Mouse (Mus musculus) CD8-positive naive resting alpha-beta T cell, adult 2 months (primary cell): ENCODE results near the gene Muc4.
A peak's percentile ranks its signal among the peaks of the same experiment; 100 is the strongest.

ENCODE experiments used
- DNase-seq, 2 experiments: peaks; one replicate each; pipeline ENCODE4 v3.0.0; 2022; ENCODE audit warnings: low read depth in 2 of 2, low spot score in 2 of 2

The Muc4 gene

DNA sequence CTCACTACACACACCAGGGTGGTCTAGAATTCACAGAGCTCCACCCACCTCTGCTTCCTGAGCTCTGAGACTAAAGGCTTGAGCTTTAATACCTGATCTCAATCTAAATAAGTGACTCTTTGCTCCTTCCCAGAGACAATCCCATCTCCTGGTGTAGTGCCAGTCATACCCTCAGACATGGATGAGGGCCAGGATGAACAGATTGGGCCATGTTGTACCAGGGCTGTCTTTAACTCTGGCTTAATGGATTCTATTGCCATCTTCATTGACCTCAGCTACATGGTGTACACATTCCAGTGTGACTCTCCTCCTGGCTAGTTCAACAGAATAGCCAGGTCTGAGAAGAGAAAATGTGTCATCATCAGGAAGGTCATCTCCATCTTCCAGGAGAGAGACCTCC, 9.2 kb upstream of the Muc4 start:
- no peak for DNase-seq

DNA sequence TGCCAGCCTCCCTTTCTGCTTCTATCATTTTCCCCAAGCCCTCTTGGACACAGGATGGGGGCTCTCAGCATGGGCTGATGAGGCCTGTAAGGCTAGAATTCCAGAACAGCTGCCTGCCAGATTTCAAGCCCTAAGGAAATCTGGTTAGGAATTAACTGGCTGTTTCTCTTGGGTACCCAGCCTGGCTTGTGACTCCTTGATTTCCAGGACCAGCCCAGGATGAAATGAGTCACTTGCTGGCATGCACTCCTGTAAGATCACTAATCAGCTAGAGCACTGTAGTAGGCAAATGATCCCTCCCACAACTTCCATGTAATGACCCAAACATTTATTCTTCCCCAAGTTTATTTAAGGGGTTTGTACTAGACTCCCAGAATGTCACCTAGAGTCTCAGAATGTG, 7.4 kb upstream of the Muc4 start:
- no peak for DNase-seq

DNA sequence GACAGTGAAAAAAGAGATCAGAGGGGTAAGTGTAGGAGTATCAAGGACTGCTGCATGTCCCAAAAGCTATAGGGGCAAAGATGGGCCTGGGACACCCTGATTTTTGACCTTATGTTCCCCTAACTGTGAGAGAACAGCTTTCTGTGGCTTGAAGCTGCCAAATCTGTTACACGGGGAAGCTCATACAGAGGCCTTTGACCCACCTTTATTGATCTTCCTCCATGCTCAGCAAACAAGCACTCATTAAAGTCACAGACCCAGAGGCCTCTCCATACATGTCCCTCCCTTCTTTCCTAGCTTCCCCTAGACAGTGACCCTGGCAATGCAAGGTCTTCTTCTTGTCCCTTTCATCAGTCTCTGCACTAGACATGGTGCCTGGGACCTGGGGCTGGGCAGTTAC, 7.0 kb upstream of the Muc4 start:
- DNase-seq, result no peak

DNA sequence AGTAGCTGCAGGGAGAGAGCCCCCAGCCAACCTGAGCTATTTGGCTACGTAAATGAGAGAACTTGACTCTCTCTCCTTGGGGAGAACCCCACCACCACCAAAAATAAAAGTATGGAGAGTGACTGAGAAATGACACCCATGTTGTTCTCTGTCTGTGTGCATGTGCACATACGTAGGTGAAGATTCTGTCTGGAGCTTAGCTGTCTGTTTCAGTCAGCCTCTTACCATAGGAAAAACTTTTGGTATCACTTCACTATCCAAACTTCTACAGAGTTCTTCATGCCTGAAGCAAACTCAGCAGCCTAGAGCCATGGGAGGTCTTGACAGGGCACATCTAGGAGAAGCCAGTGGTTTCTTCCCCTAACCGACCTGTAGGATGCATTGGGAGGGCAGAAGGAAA, 2.5 kb upstream of the Muc4 start:
- no peak for DNase-seq

DNA sequence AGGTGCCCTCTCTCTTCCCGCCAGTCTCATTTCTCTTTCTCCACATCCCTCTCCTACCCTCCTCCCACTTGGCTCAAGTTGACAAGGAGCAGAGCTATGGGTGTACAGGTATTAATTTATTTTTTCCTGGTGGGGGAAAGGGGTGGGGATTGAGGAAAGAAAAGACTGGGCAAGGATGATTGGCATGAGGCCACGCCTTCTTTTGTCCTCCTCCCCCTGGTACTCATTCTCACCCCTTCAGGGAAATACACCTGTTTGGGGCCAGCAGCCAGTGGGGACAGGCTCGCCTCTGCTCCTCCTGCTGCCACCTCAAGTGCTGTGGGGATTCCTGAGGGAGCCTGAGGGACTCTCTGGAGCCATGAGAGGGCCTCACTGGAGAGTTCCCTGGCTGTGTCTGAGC, 336 bp downstream of the Muc4 start:
- no peak for DNase-seq

DNA sequence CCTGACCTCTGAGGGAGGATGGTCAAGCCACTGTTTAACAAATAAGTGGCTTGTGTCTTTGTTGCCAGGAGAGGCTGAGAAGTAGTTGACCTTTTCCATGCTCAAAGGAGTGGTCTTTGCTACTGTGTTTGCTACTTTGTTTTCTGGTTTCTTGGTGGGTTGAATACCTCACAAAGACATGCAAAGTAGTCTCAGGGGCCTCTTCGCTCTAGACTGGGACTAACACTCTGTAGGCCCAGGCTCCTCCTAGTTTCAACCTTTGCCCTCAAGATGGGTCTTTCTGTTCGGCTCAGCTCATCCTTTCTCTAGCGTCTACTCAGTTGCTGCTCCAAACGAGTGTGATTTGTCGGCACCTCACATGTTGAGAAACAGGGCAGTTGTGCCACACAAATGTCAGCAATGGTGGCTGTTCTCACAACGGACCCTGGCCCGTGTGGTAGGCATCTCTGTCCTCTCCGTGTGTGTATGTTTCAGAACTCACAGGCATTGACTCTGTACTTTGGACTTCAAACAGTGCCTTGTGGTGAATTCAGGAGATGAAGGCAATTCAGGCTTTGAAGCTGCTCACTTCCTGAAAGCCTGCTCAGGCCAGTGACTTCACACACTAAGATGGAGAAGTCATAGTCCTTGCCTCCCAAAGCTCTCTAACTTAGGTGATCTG, 4.4 kb downstream of the Muc4 start:
- DNase-seq, result no peak

DNA sequence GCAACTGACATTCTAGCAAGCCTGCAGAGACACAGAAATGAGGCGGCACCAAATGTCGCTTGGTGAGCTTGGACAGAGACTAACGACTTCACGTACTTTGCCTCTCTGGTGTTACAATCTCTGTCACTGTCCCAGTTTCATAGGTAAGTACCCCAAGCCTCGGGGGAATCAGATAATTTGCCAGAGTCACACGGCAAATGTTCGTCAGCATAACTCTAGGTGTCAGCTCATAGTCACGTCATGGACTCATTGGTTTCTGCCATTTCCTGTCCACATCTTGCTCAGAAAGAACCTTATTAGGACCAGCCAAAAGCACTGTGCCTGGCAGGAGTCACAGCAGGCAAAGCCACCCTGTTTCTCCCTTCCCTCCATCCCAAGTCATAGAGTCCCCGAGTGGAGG, 5.7 kb downstream of the Muc4 start:
- DNase-seq, result no peak

DNA sequence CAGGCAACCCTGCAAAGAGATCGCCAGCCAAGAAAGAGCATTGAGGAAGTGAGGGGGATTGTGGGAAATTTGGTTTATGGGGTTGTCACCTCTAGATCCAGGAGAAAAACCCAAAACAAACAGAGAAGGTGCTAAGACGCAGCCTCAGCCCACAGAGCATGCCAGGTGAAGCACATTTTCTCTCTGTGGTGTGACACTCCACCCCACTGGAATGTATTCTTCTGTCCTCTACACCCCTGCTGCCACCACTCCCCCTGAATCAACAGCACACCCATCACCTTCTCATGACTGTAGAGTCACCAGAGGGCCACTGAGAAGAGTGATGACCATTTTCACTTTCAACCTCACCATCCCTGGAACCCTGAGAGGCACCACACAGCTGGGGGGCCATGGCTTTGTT, 7.0 kb downstream of the Muc4 start:
- no peak for DNase-seq

DNA sequence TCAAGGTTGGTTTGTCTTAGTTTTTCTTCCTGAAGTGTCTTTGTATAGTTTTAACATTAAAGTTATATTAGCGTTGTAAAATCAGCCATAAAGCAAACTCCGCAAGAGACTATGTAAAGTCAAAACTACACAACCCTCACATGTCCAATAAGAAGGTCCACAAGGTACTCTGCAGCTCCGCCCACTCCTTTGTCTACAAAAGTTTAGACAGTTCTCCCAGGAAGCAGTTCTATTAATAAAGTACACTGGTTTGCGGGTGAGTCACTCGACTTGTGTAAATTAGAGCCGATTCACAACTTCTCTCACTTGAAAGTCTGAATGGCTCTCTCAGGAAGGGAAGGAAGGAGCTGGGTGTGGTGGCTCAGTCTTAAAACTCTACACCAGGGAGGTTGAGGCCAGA, 10.2 kb downstream of the Muc4 start:
- DNase-seq, result no peak

DNA sequence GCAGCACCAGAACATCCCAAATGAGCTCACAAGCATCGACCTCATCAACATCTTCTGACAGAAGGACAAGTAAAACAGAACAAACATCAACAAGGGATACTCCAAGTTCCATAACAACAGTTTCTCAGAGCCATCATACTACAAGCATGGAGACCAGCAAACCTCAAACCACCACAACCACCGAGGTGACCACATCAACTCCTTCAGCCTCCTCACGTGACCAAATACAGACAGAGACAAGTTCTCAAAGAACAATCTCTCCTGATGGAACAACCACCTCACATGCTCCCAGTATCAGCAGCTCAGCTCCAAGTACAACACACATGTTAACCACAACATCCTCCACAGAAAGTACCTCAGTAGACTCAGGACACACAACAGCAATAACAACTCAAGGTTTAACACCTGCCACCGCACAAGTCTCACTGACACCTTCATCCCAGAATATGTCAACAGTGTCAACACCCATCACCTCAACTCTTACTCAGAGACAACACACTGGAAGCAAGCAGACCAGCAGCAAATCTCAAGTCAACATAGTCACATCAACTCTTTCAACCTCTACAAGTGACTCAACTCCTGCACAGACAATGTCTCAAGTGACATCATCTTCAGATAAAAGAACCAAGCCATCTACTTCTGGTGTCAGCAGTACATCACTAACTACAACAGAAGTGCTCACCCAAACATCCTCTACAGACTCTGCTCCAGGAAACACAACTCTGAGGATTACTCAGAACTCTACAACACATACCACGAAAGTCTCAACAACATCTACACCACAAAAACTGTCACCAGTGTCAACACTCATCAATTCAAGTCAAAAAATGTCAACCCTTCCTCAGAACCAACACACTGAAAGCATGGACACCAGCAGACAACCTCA, 14.8 kb downstream of the Muc4 start:
- peak in 1 of 2 experiments; percentile 16 for DNase-seq

DNA sequence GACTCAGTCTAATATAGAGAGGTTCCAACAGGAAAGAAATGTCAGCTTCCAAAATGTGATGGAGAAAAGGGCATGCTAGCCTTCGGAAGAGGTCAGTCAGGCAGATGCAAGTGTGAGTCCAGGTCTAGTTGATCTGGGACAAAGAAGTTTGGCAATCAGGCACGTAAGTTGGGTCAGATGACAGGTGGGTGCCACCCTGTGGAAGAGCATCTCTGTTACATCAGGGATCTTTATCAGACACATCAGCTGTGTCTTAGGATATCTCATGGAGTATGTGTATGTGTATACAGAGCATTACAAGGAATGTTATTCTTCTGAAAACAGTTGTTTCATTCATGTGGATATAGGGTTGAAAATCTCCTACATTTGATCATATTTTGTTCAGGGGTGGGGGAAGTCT, 28.9 kb downstream of the Muc4 start:
- DNase-seq, result no peak

DNA sequence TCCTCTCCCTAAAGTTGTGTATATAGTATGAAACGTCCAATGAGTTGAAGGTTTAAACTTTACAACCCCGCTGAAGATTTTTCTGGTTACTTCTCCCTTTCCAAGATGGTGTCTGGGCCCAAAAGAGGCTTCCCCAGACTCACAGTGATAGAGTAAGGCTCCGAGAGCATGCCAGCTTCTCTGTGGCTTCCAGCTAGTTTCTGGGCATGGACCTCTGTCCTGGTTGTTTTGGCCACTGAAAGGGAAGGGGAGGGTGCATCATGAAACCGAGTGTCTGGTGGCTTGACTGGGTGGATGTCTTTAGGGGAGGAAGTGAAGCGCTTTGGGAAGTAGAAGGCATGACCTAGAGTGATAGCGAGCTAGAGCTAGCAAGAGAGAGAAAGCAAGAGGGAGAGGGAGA, 29.3 kb downstream of the Muc4 start:
- no peak for DNase-seq

DNA sequence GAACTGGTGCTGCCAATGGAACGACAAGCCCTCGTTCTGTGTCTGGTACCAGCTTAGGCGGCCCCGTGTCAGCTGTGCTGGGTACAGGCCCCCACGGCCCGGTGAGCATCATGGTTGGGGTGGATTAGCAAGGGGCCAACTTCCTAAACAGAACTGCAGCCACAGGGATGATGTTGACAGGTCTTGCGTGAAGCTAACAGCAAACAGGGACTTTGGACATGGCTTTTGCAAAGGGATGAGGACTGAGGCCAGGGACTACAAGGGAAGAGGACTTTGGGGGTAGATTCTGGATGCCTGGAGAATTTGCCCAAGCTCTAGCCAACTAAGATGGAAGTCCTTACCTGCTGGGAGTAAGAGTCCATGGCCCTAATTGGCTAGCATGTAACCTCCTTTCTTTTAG, 31.2 kb downstream of the Muc4 start:
- DNase-seq, result no peak

DNA sequence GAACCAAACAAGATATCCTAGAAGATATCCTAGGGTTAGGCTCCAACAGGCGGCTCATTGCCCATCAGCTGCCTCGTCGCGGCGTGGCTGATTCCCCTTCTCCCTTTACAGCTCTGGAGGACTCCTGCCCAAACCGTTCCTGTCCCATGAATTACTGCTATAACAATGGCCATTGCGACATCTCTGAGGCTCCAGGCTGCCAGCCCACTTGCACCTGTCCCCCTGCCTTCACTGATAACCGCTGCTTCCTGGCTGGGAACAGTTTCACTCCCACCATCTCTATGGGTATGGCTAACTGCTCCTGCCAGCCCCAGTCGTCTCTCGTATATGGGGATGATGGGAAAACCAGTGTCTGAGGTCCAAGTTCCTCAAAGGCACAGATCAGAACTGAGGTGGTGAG, 41.0 kb downstream of the Muc4 start:
- DNase-seq, result no peak

DNA sequence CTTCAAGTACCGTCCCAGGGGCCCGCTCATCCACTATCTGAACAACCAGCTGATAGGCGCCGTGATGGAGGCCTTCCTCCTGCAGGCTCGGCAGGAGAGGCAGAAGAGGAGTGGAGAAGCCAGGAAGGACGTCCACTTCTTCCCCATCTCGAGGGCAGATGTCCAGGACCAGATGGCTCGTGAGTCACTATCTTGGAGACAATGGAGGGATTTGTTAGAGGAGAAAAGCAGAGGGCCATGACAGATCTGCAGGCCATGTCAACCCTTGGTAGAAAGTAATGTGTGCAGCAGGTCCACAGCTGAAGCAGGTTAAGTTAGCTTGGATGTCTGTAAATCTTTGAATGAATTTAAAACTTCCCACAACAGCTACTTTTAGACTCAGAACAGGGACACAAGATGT, 43.3 kb downstream of the Muc4 start:
- no peak for DNase-seq

DNA sequence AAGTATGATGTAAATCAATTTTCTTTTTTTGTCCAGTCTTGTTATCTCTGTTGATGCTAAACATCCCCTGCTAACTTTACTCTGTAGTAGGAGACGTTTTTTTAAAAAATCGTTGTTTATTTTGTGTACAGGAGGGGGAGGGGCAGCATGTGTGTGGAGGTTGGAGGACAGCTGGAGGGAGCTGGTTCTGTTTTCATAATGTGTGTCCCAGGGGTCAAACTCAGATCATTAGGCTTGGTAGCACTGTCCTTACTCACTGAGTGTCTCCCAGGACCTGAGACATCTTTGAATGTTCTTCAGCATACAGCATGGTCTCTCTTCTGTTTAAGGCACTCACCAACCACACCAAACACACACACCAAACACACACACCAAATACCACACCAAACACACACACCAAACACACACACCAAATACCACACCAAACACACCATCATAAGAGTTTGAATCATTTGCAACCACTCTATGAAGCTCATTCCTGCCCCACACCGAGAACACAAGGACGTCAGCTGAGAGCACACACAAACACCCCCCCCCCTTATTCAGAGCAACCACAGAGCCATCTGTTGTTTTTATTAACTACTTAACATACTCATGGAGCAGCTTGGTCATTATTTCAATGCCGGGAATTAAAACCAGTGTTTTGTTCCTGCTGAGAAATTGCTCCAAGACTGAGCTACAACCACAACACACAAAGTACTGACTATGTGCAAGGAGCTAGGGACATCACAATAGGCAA, 47.8 kb downstream of the Muc4 start:
- DNase-seq, result no peak

DNA sequence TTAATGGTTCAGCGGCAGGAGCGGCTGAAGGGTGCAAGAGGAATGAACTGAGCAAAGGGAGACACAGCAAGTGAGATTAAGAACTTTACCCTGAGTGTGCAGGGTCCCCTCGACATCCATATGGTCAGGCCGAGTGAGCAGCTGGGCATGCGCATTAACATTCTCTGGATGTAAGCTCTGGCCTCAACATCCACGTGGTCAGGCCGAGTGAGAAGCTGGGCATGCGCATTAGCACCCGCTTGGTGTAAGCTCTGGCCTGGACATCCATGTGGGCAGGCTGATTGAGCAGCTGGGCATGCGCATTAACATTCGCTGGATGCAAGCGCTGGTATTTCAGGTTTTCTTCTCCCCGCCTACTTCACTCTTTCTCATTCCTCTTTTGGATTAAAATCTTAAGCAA, 49.2 kb downstream of the Muc4 start:
- DNase-seq, result no peak

DNA sequence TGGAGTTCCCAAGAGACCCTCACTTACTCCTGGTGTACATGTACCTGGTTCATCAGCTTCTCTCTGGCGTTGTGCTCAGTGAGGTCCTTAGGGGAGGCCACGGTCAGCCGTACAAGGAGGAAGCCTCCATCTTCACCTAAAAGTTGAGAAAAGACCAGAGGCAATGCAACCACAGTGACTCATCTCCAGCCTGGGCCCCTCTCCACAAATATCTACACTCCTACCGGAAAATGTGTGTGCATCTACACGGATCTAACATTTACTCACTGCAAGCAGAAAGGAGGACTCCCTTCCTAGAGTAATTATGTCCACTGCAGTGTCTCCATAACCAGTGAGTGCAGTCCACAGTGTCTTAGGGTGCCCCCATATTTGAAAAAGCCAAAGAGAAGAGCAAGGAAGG, 54.4 kb downstream of the Muc4 start:
- DNase-seq, result no peak

DNA sequence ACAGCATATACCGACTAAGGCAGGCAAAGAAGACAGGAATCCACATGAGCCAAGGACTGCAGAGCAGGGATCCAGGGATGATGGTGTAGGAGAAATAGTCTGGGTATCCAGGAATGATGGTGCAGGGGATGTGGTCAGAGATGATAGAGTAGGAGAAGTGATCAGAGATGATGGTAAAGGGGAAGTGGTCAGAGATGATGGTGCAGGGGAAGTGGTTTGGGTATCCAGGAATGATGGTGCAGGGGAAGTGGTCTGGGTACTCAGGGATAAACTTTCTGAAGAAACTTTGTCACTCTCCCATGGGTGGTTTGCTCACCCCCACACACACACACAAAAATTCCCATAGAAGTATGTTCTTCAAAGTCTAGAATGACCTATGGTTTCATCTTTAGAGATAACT, 59.5 kb downstream of the Muc4 start:
- no peak for DNase-seq

DNA sequence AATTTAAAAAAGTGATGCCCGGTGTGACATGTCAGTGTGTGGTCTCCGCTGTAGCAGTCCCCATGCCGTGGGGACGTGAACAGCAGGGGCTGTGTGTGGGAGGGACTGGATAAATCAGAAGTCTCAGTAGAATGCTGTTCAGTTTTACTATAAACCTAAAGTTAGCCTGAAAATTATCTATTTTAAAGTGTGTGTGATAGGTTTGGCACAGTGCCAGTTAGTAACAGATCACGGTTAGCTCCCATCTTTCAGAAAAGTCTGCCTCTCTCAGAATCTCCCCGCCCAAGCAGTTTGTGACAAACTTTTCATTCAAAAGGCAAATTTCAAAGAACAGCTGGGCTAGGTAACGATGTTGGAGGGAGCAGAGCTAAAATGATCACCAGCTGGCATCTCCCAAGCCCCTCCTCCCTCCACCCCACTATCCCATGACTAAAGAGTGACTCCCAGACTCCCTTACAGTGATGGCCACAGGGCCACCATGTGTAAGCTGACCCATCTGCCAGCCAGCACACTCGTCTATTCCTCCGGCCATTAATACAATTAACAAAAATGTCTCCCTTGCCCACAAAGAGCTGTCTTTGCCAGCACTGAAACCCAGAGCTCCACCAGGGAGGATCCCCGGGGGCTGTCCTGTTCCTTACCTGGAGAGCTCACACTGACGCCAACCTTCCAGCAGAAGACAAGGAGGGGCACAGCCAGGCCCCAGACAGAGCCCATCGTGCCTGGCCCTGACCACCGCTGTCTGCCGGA, 61.2 kb downstream of the Muc4 start:
- no peak for DNase-seq

DNA sequence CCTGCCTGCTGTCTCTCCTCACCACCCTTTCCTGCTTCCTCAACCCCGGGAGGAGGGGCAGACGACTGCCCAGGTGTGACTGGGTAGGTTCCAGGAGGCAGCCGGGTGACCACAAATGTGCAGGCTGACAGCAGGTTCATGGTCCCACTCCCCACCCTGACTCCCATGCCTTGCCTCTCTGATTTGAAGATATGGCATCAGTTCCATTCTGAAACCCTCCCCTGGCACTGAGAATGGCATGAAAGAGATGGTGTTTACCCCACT, 61.7 kb downstream of the Muc4 start, which contains the start of gene Muc20:
TSS of gene Muc20 (minus strand) at position 10 of the 264 bp plus-strand sequence.
- DNase-seq, result no peak
